Comparison of ENCODE assay signal across 10 mouse cellular contexts in the genomic region with DNA sequence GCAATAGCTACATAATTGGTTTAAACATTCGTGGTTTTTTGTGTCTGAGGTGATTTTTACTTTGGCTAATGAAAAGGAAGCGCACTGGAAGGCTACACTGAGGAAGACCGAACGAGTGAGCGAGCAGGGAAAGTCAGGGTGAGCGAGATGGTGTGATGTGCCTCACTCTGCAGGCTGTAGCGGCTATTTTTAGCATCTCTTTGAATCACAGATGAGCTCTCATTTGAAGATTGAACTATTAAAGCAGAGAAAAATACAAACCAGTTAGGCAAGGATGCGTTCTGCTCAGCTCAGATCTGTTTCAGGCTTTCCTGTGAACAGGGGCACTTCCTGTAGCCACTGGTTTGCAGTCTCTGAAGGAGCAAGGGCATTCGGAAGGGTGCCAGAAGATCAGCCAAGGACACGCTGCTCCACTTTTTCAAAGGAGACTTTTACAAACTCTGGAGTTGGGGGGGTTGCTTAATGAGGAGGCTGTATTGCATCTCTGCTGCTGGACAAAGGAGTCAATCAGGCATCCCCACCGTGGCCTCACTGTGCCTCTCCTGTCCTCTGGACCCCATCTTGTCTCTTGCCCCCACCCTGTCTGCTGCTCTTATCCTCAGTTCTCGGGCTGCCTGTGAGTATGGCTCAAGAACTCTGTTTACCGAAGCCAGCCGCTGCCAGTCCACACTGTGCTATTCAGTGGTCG. TPM values are rescaled to one million over a fixed set of nuclear protein-coding genes. Genes with fewer than 3 reads are reported as not detected.
DNase-seq lines count a peak whose midpoint lies in the region; ATAC-seq and TF ChIP-seq lines count a peak whose summit lies in the region.
"Had no signal": no experiment of that assay in that cellular context is flagged by ENCODE, and none has a peak within 500 bp of the region (broad histone marks: within the 10 kb centered on the region; RNA-seq: fewer than 3 reads in every experiment).

No protein-coding gene starts in this region.

- H3K4me2 ChIP-seq in forebrain, embryonic 16.5 days (ENCODE audit: low read length) = no peak overlapping the region
- H3K4me2 ChIP-seq in midbrain, postnatal 0 days (ENCODE audit: low read depth, low read length, poor library complexity, severe bottlenecking) = no peak overlapping the region

- no peak overlapping the region for H3K27ac ChIP-seq in heart, embryonic 10.5 days
- H3K27ac ChIP-seq in forebrain, embryonic 16.5 days (ENCODE audit: low read length) = peak overlapping the region; percentile 42; the same call in 1 of the 2 replicates
- H3K27ac ChIP-seq in midbrain, postnatal 0 days (ENCODE audit: low read depth, low read length) = no peak overlapping the region
- H3K27ac ChIP-seq: kidney, postnatal 0 days had no signal

- no peak overlapping the region for H3K4me3 ChIP-seq in heart, embryonic 10.5 days
- H3K4me3 ChIP-seq in forebrain, embryonic 16.5 days (replicated peaks; ENCODE audit: low read length) = no peak overlapping the region
- no peak overlapping the region for H3K4me3 ChIP-seq in midbrain, postnatal 0 days (ENCODE audit: low read depth, low read length)

- 69% methylated on average over 15 of the region's 15 CpGs for WGBS in heart, embryonic 10.5 days
- whole genome bisulfite sequencing in forebrain, embryonic 16.5 days = 39% methylated on average over 15 of the region's 15 CpGs
- WGBS in midbrain, postnatal 0 days = 49% methylated on average over 15 of the region's 15 CpGs

- H3K9me3 ChIP-seq in heart, embryonic 10.5 days = no peaks in the 10 kb centered on the region
- H3K9me3 ChIP-seq in forebrain, embryonic 16.5 days (ENCODE audit: control insufficient read depth, low read length) = no peaks in the 10 kb centered on the region
- no peaks in the 10 kb centered on the region for H3K9me3 ChIP-seq in midbrain, postnatal 0 days (ENCODE audit: low read length)

- TF ChIP-seq CTCF in midbrain, postnatal 0 days (IDR thresholded peaks at IDR 0.05) = no peak

- H3K4me1 ChIP-seq in heart, embryonic 10.5 days = peaks cover 11% of the 10 kb centered on the region
- peaks cover 26% of the 10 kb centered on the region for H3K4me1 ChIP-seq in forebrain, embryonic 16.5 days (replicated peaks; ENCODE audit: control insufficient read depth, insufficient read depth, low read length)
- peaks cover 15% of the 10 kb centered on the region; the same call in 1 of the 2 replicates for H3K4me1 ChIP-seq in midbrain, postnatal 0 days (ENCODE audit: insufficient read depth, low read length)

- peak; percentile 63 for DNase-seq in heart, embryonic 10.5 days (ENCODE audit: low spot score)
- no peak for DNase-seq in heart, postnatal 4 days
- DNase-seq in layer of hippocampus, adult 9-11 months = peak; percentile 75
- peak; percentile 73 for DNase-seq in midbrain, postnatal 0 days (ENCODE audit: low spot score)
- DNase-seq in B cell, adult 2 months = no peak
- no peak for DNase-seq in spleen, adult 12 weeks (ENCODE audit: low spot score)

- peaks cover 56% of the 10 kb centered on the region for H3K27me3 ChIP-seq in heart, embryonic 10.5 days (ENCODE audit: insufficient read depth, poor library complexity, severe bottlenecking)
- H3K27me3 ChIP-seq in forebrain, embryonic 16.5 days (replicated peaks; ENCODE audit: control insufficient read depth, insufficient read depth, low read length) = no peaks in the 10 kb centered on the region
- no peaks in the 10 kb centered on the region for H3K27me3 ChIP-seq in midbrain, postnatal 0 days (ENCODE audit: insufficient read depth, low read length)

- H3K36me3 ChIP-seq in heart, embryonic 10.5 days = no peaks in the 10 kb centered on the region
- H3K36me3 ChIP-seq in forebrain, embryonic 16.5 days (ENCODE audit: control insufficient read depth, insufficient read depth) = no peaks in the 10 kb centered on the region
- no peaks in the 10 kb centered on the region for H3K36me3 ChIP-seq in midbrain, postnatal 0 days (ENCODE audit: insufficient read depth, low read length)

- 0 out of 2 replicates have a peak overlapping the region, but pooled peaks have one; percentile 15 for H3K9ac ChIP-seq in forebrain, embryonic 16.5 days (replicated peaks; ENCODE audit: low read depth, low read length)
- H3K9ac ChIP-seq in midbrain, postnatal 0 days (replicated peaks; ENCODE audit: low read length, poor library complexity, severe bottlenecking) = no peak overlapping the region

- peak; percentile 25; the same call in 1 of the 2 replicates for ATAC-seq in forebrain, embryonic 16.5 days
- ATAC-seq in midbrain, postnatal 0 days (ENCODE audit: low FRiP score) = peak; percentile 38; the same call in 1 of the 2 replicates
- no peak for ATAC-seq in megakaryocyte, adult 5-6 weeks (ENCODE audit: poor library complexity, severe bottlenecking)

RNA-seq across cellular contexts. Expression of gene Wasf3, which starts 28.1 kb away (rescaled TPM):
- polyA plus RNA-seq in heart, embryonic 10.5 days (2016; fragmentation: Nextera tagmentation; extraction: Ambion mirVana) = 0.69 and 2.0 TPM in 2 replicates
- under 1 TPM; 0.29 to 0.31 TPM for total RNA-seq in heart, postnatal 4 days (2021)
- polyA plus RNA-seq in forebrain, embryonic 16.5 days (2015; fragmentation: Nextera tagmentation; extraction: Ambion mirVana) = 12.8 and 15.1 TPM in 2 replicates
- total RNA-seq in midbrain, postnatal 0 days (2014; rRNA removed) = 40.4 and 40.7 TPM in 2 replicates
- polyA plus RNA-seq in midbrain, postnatal 0 days (2015; fragmentation: Nextera tagmentation; extraction: Ambion mirVana) = 18.3 and 19.1 TPM in 2 replicates
- not detected in 2 replicates for total RNA-seq in megakaryocyte, adult 5-6 weeks (2015)
- not detected in 2 replicates for total RNA-seq in megakaryocyte, adult 5-6 weeks (2017)
- total RNA-seq: common myeloid progenitor, adult 5-6 weeks had no signal

Comparison
In these comparisons a context has a peak if more than half of its experiments do, and no peak if none do; other contexts are left out.
1. DNase-seq: peak in heart, embryonic 10.5 days (single experiment), layer of hippocampus, adult 9-11 months (single experiment) and midbrain, postnatal 0 days (single experiment); none in heart, postnatal 4 days (single experiment), B cell, adult 2 months (0 of 2) and spleen, adult 12 weeks (single experiment).
2. RNA of gene Wasf3, which starts 28.1 kb away (total RNA-seq): 40.4 to 40.7 TPM in midbrain, postnatal 0 days; 0.29 to 0.31 TPM in heart, postnatal 4 days and not detected in megakaryocyte, adult 5-6 weeks; every median in the first group is over 10 times any median in the second.